Mouse (Mus musculus): ENCODE results near the gene B430305J03Rik.

Gene B430305J03Rik

DNA sequence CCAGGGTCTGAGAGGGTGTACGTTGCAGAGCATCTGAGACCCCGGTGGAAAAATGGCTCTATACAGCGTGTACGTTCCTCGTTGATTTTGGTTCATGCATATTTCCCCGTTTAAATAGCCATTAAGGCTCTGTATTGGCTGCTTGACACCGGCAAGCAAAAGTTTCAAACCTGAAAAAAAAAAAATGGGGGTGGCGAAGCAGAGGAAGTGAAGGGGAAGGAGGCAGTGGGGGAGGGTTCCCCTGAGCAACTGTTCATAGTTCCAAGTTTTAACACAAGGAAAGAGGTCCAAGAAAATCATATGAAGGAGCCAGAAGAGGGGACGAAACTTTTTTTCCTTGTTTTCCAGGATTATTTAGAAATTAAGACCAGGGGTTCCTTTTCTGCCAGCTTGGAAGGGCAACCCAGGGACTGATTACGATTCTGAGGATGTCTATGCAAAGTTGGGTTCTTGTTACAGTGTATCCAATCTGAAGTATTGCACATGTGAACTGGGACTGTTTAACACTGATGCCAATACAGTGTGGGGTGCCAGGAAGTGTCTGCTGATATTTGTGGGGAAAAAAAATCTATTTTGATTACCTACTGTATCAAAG lies at the start of gene B430305J03Rik:
Gene B430305J03Rik, minus strand, starts transcription at position 173 of the 595 bp plus-strand sequence.
- no peak for DNase-seq (ENCODE audit: low read depth, low spot score)

DNA sequence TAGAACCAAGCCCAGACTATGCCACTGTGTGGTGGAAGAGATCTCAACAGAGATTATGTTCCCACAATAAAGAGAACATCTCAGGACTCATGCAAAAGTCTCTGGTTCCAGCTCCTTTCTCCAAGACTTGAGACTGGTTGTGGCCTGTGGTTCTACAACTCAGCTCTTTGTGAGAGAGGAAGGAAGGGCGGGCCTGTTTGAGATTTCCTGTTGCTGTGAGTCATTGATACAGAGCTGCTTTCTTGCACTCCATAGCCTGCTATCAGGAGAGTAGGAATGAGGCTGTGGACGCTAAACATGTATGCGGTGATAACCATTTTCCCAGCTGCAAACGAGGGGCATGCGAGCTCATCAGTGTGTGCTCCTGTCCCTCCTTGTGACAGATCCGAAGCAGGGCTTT lies 43.9 kb upstream of the B430305J03Rik start:
- no peak for DNase-seq (ENCODE audit: low read depth, low spot score)

DNA sequence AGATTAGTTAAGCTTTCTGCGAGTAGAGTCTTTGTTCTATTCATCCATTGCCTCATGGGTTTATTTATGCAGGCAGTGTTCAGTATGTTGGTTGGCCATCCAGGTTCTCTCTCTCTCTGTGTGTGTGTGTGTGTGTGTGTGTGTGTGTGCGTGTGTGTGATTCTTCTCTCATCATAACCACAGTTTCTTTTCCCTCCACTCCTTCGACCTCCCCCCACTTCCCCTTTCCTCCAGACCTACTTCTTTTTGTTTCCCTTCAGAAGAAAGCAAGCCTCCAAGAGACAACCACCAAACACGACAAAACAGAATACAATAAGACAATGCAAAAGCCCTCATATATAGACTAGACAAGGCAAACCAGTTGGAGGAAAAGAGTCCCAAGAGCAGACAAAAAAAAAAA lies 41.2 kb upstream of the B430305J03Rik start:
- DNase-seq (ENCODE audit: low read depth, low spot score): no peak

DNA sequence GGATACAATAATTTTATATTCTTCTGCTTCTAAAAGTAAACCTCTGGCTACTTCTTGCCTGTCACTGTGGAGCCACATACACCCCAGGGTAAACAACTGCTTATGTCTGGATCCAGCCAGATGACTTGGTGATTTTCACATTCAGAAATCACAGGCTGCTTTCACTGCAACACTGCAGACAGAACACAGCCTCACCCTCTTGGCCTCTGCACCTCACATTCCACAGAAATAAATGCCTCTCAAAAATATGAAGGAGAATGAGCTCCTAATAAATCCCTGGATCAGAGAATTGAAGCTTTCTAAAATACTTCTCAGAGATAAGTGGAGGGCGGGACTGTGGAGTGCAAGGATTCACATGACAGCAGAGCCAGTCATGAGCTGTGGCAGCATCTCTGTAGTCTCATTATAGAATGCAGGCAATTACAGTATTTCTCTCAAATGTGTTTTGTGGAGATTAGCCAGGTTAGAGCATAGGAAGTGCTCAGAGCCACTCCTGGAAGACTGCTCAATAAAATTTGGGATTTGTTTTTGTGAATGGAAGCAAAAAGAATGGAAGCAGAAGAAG lies 35.2 kb upstream of the B430305J03Rik start:
- no peak for DNase-seq (ENCODE audit: low read depth, low spot score)

DNA sequence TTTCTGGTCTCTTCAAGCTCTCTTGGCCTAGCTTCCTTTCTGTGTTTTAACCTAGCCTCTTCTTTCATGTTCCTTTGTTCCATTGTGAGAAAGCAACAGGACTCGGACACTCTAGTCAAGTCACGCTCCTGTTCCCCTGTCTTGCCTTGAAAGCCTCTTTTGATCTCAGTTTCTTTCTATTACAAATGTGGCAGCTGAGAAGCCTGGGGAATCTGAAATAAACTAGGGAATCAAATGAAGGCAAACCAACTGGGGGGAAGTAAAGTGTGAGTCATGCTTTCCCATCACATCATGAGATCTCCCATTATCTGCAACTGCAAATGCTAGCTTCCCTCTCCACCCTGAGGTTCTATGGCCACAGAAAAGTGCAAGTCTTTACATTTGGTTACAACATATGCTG lies 31.0 kb upstream of the B430305J03Rik start:
- DNase-seq (ENCODE audit: low read depth, low spot score): no peak

DNA sequence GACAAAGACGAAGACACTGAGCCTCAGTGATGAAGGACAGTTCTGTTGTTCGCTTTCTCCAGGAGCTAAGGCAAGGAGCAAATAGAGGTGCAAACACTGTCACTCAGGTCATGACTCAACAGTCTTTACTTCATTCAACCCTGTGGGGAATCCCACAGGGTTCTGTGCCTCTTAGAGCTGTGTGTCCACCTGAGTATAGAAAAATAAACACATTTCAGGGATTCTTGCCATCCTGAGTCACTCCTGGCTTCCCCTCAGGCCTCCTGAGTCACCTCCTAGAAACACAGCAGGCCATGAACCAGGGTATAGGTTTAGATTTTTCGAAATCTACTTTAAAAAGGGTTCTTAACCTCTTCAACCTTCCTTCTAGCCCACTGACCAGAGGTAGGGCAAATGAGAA lies 29.6 kb upstream of the B430305J03Rik start:
- no peak for DNase-seq (ENCODE audit: low read depth, low spot score)

DNA sequence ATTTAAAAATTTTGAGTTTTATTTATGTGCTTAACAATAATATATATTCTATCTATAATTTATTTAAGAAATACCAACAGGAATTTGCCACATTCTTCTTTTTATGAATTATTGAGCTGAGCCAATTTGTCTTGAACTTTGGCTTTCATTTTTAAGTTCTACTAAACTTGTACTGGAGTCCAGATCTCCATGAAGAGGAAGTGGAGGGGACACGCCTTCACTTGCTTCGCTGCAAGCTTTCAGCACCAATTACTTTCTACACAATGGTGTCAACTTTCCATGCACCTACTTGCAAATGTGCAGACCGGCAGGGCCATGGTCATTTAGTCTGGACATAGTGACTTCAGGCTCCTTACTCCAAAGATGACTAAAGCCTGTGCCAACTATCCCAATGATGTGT lies 27.8 kb upstream of the B430305J03Rik start:
- no peak for DNase-seq (ENCODE audit: low read depth, low spot score)

DNA sequence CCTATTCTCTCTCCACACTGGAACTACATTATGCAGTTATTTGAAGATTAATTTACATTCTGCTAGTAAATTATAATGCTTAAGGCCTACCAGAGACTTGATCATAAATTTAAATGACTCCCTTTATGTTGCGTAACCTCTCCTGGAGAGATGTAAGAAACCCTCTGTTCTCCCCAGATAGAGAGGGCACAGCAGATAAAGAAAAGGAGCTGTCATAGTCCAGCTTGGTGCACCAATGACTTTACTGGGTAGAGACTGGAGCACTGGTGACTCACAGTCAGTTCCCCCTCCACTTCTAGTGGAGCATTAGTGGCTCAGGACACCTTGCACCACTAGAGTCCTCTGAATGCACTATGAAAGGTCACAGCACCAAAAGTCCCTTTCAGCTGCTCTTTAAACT lies 27.1 kb upstream of the B430305J03Rik start:
- no peak for DNase-seq (ENCODE audit: low read depth, low spot score)

DNA sequence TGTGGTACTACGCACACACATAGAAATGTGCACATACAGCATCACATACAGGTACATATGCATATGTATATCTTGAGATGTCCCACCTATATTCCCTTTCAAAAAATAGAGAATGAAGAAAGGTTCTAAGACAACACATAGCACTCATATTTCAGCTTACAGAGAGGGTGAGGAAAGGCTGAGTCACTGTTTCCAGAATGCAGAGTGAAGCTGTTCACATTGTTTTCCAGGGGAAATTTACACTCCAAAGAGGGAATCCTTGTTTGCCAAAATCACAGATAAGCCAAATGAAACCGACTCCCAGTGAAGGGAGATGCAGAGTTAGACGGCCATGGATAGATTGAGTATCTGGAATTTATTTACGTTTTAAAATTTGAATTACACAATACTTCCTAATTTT lies 25.8 kb upstream of the B430305J03Rik start:
- DNase-seq (ENCODE audit: low read depth, low spot score): no peak

DNA sequence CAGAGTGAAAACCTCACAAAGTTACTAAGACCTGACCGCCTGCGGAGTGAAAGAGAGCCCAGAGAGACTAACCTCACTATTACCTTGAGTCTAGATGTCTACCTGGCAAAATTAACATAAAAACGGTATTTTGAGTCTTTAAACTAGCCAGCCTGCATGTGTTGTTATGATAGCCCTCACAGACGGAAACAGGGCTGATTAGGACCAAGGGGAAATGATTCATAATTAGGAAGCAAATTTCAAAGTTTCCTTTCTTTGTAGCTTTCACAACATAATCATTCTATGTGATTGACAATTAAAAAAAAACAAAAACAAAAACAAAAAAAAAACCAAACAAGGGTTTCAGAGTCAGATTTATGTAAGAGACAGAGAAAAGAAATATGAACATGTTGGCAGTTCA lies 20.6 kb upstream of the B430305J03Rik start:
- no peak for DNase-seq (ENCODE audit: low read depth, low spot score)

DNA sequence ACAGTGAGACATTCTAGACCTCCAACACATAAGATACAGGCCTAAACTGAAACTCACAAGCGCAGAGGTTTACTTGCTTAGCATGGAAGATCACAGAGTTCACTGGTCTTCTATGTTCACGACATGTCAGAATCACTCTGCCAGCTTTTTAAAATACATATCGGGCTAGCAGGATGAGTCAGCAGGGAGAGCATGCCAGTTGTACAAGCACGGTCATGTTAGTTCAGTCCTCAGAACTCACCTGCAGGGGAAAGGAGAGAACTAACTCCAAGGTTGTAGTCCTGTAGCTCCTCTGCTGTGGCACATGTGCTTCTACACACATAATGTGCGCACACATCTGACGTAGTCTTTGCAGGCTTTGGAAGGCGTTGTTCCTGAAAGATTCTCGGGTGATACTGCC lies 10.2 kb upstream of the B430305J03Rik start:
- no peak for DNase-seq (ENCODE audit: low read depth, low spot score)

DNA sequence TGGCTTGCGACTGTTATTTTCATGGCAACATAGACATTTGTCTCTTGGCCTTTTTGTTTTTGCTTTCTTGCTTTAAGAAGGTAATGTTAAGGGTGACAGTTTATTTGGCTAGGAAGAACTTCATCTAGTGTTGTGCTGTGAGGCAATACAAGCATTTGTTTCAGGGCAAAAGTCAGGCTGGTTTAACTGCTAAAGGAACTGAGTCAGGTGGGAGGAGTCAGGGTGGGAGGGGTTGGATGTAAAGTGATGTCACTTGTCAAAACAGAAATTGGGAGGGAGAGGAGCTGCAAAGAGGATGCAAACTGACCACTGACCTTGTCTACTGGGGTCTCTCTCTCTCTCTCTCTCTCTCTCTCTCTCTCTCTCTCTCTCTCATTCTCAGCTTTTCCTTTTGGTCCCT lies 2.7 kb upstream of the B430305J03Rik start:
- no peak for DNase-seq (ENCODE audit: low read depth, low spot score)

DNA sequence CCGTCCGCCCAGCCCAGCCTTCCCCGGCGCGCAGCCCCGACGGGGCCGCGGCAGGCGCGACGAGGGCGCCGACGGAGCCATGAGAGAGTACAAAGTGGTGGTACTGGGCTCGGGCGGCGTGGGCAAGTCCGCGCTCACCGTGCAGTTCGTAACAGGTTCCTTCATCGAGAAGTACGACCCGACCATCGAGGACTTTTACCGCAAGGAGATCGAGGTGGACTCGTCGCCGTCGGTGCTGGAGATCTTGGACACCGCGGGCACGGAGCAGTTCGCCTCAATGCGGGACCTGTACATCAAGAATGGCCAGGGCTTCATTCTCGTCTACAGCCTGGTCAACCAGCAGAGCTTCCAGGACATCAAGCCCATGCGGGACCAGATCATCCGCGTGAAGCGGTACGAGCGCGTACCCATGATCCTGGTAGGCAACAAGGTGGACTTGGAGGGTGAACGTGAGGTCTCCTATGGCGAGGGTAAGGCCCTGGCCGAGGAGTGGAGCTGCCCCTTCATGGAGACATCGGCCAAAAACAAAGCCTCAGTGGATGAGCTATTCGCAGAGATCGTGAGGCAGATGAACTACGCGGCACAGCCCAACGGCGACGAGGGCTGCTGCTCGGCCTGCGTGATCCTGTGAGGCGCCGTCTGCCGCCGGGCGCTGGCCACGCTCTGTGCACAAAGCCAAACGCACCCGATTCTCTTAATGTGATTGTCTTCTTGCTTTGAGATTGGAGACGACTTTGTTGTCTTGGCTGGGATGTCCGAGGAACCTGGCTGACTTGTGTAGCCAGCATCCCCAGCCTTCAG lies 573 bp downstream of the B430305J03Rik start:
- DNase-seq (ENCODE audit: low read depth, low spot score): no peak

DNA sequence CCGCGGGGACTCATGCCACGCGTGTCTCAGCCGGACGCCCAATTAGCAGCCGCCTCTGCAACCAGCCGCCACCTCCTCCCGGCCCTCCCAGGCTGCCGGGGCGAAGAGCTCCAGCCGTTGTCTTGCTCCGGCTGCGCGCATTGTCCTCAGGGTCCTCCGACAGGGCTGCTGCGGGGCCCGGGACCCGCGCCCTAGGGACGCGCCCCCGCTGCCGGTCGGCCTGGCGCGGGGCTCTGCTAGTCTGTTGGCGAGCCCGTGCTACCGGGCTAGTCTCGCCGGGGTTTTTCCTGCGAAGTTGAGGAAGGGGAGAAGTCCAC lies 1.1 kb downstream of the B430305J03Rik start:
- no peak for DNase-seq (ENCODE audit: low read depth, low spot score)

DNA sequence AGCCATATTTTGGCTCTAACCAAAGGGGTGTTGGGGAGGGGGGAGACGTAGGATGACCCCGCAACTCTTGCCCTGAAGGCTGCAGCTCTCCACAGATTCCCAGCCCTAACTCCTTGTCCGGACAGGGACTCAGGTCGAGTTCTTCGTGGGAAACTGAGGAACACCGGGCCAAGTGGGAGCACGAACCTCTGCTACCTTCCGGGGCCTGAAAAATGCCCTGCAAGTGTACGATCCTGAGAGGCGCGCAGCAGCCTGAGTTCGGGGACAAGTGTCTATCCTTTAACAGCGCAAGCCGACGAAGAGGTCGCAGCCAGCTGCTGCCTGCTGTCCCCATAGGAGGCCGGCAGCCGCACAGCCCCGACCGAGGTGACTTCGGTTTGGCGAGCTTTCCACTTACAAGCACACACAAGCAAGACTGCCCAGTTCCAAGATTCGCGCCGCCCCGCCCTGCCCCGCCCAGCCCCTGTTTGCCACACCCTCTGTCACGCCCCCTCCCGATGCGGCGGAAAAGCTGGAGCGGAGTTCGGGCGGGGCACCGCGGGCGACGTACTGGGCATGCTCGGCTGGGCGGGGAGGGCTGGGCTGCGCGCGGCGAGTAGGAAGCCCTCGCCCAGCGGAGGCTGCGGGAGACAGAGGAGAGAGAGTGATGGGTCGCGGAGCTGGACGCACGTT lies 1.6 kb downstream of the B430305J03Rik start:
- peak; percentile 83 for DNase-seq (ENCODE audit: low read depth, low spot score)

DNA sequence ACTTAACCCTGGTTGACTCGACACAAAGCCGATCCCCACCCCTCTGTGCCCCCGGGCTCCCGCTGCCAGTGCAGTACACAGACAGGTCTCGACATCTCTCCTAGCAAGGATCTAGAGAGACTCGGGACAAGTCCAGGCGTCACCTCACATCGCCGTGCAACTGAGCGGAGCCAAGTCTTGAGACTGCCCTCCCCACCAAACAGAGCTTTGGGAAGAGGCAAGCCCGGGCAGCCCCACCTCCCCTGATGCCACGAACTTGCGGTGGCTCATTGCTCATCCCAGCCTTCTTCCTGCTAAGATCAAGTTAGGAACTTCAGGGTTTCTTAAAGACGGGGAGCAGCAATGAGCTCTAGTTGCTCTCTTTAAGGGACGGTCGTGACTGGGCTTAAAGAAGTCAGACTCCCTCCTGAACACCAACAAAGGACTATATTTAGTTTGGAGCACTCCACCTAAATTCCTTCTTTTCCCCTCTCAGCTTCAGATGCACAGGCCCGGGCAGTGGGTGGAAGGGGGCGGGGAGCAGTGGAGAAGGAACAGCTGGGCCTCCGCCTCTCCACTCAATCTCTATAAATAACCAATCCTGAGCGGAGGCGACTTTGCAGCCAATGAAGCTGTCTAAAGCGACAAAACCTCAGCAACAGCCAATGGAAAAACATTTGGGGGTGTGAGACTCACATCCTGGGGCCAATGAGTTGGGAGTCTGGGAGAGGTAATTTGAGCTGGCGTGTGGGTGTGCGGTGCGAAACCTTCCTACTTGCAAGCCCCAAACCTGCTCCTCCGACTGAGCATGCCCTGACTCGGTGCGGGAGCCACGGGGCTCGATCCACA lies 2.4 kb downstream of the B430305J03Rik start:
- DNase-seq (ENCODE audit: low read depth, low spot score): peak; percentile 61

DNA sequence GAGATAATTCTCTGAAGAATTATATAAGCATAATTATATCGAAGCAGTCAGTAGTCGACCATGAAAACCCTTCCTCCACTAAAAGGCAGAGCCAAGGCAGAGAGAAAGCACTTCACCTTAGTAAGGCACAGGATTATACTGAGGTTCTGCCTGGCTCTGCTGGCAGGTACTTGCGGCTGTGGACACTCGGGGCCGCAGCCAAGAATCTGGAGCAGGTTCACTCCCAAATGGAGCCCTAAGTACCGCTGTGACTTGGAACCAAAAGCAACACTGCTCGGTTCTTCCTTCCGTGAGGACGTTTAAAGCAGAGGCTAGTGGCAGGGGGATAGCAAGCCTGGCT lies 3.0 kb downstream of the B430305J03Rik start:
- no peak for DNase-seq (ENCODE audit: low read depth, low spot score)

DNA sequence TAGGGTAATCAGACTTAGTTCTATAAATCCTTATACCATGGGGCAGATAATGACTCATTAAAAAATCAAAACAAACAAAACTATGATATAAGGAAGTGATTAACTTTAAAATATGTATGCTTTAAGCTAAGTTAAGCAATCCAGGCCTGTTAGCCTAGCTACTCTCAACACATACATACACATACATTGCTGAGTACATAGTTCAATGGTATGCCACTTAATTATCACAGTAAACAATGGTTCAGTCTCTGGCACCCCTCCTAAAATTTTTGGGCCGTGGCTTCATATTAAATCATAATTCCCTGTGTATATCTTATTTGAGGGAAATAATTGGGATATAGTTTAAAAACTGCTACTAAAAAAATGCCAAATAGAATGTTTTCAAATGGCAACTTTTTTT lies 4.4 kb downstream of the B430305J03Rik start, which contains the start of gene Rap2b:
Gene Rap2b, plus strand, starts transcription at position 301 of the 400 bp plus-strand sequence.
- no peak for DNase-seq (ENCODE audit: low read depth, low spot score)

DNA sequence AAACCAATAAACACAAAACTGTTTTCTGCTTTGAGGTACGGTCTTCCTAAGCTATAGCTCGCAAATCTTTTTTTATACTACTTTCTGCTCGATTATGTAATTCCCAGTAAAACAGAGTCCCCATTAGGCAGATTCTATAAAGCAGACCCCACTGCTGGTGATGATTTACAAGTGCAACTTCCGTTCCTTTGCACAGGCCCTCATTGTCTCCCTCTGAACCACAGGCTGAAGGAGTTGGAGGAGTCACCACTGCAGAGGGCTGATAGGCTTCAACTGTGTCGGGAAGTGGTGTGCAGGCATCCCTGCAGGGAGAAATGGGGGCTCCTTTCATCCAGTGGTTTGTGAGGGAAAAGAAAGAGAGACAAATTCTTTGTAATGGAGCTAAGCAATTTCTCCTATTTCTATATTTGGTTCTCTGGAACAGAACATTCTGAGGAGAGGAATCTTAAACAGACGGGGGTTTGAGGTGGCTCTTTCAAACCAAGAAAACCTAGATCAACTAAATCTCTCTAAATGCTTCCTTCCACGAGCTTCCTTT lies 6.9 kb downstream of the B430305J03Rik start:
- DNase-seq (ENCODE audit: low read depth, low spot score): no peak

DNA sequence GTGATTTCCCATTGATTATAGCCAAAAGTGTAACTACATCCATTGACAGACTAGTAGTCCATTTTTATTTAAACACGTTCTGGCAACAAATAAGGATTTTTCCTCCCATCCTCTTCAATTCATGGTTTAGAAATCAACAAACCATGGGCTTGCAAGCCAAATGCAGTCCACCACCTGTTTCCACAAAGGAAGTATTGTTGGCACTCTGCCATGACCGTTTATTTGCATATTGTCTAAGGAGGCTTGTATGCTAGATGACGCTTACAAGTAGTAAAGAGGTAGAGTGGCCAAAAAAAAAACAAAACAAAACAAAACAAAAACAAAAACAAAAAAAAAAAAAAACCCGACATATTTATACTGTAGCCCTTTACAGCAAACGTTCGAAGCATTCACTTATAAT lies 7.6 kb downstream of the B430305J03Rik start:
- no peak for DNase-seq (ENCODE audit: low read depth, low spot score)

DNA sequence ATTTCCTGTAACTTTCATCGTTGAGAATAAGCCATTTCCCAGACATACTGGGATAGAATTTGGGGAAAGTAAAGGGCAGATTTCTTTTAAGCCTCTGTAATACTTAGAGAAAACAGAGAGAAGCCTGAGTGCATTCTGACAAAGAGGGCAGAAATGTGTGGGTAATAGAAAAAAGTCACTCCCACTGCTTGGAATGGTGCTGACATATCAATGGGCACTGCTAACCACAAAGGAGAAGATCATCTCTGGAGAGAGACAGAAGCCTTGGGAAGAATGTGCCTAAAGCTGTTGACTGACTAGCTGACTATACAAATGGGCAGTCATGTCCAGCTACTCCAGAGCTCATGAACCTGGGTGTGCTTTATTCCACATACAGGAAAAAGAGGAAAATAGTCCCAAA lies 10.3 kb downstream of the B430305J03Rik start:
- no peak for DNase-seq (ENCODE audit: low read depth, low spot score)

DNA sequence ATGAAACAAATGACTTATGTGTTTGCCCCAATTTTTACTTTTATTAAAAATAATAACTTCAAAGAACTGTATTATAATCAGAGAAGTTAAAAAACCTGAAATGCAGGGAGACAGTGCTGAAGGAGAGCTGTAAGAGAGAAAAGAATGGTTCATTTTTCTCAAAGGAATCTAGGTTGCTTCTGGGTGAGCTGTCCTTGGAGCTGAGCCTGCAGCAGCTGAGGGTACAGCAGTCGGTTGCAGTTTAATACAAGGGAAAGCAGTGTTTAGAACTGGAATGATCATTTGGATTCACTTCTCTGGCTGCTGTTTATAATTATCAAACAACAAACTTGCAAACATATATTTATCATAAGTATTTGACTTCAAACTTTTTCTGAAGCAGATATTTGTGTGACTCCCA lies 16.3 kb downstream of the B430305J03Rik start:
- no peak for DNase-seq (ENCODE audit: low read depth, low spot score)

Measured in retina, adult 2 months (tissue).